Mouse (Mus musculus) cerebellum, adult 8-10 months (tissue): ENCODE measurements around the gene Gm43552.
"Not testable (repeated sequence)": the region's sequence is repeated elsewhere in the genome, so short reads cannot be mapped to it uniquely, and the experiment has no call there.

ENCODE experiments used
- DNase-seq: peaks from one replicate; pipeline ENCODE4 v3.0.0; 2022

Gene Gm43552

DNA sequence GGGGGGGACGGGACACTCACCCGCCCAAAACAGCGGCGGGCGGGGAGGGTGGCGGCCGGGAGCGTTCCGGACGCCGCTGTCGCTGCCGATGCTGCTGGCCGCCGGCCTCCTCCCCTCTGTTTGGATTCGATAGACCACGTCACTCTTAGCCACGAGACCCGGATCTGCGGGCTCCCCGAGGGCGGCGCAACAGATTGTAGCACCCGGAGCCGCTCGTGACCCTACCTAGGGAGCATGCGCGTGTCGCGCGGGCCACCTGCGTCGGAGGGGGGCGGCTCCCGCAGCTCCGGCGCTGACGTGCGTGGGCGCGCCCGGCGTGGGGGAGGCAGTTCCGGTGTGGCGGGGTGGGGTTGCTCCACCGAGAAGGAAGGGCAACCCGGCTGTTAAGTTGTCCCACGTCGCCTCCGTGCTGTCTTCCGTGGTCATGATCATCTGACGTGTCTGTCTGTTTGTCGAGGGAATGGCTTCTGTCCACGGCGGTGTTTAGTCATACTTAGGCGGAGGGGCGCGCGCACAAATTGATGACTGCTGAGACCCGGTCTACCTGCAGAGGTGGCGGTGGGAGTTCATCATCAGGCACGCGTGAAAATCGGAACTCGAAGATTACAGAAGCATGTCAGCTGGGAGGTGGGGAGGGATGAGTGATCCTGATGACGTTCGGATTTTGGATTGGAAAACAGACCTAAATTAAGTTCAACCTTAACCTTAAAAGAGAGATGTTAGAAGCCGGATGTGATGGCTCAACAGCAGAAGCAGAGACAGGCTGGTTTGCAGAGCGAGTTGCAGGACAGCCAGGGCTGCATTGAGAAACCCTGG lies at the start of gene Gm43552:
Gene Gm43552 (minus strand): TSS at position 118 of the 816 bp plus-strand sequence.
- DNase-seq, result peak; percentile 94

DNA sequence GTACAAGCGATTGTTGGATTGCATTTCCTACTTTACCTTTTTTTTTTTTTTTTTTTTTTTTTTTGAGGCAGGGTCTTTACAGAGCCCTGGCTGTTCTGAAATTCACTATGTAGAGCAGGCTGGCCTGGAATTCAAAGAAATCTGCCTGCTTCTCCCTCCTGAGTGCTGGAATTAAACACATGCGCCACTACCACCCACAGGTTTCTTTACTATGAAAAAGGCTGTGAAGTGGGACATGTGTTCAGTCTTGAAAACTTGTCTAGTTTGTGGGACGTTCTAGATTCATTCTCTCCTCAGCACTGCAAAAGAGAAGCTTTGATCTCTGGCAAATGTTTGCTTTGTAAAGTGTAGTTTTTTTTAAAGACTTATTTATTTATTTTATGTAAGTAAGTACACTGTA lies 49.3 kb upstream of the Gm43552 start:
- DNase-seq, result no peak

DNA sequence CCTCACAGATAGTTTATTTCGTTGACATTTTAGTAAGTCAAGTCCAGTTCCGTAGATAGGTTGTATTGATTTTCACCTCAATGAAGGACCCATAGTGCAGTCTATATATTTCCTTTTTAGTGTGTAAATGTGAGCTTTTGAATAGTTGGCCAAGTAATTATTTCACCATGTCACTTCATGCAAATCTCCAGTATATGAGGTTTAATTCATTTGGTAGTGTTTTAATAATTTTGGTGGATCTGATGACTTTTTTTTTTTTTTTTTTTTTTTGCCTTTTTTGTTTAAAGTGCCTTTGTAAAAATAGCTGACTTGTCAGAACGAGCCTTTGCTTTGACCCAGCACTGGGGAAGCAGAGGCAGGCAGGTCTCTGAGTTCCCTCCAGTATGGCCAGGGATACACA lies 47.2 kb upstream of the Gm43552 start:
- no peak for DNase-seq

DNA sequence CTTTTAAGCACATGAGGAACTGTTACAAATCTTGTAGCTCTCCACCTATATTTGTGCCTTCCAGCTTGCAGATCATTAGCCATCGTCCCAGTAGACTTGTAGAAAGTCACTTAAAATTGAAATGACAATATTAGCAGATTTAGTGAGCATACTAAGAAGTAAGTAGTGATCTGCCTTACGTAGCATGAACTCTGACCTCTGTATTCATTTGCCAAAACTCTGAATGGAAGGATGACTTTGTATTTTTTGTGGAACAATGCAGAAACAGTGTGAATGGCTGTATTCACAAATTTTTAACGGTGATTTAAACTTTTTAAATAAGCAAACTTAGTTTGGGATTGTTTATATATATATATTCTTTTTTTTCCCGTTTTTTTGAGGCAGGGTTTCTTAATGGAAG lies 46.2 kb upstream of the Gm43552 start:
- no peak for DNase-seq

DNA sequence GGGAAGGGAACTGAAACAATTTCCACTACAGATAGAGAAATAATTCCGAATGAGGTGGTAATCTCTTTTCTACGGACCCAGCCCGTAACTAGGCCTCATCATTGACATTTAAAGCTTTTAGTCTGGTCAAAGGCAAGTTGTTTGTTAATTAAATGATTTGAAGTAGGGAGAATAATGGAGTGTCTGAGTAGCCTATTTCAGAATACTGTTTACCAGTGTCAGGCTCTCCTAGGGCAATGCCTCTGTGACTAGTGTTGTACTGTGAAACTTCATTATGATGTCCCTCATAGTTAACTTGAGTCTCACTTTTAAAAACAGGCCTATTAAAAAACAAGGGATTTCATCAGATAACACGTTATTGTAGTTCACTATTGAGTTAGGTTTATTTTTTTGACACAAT lies 45.5 kb upstream of the Gm43552 start:
- no peak for DNase-seq

DNA sequence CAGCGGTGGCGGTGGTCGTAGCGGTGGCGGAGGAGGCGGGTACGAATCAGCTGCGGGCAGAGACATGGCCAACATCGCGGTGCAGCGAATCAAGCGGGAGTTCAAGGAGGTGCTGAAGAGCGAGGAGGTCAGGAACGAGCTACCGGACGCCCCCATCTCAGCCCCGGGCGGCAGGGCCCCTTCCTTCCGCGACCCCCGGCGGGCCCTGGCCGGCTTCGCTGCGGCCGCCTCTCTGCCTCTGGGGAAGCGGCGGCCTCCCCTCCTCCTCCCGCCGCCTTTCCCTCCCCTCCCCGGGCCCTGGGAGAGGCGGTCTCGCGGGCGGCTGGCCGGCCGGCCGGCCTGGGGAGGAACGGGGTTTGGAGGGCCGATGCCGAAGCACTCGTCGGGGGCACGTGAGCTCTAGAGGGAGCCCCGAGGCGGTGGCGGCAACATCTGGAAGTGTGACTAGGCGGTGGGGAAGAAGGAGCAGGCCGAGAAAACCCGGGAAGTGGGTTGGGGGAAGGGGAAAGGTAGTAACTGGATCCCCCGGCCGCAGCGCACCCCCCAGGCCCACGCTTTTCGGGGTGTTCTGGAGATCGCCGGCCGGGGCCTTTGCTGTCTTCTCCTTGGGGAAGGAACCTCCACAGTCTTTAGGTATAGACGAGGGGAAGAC lies 44.9 kb upstream of the Gm43552 start:
- DNase-seq, result no peak

DNA sequence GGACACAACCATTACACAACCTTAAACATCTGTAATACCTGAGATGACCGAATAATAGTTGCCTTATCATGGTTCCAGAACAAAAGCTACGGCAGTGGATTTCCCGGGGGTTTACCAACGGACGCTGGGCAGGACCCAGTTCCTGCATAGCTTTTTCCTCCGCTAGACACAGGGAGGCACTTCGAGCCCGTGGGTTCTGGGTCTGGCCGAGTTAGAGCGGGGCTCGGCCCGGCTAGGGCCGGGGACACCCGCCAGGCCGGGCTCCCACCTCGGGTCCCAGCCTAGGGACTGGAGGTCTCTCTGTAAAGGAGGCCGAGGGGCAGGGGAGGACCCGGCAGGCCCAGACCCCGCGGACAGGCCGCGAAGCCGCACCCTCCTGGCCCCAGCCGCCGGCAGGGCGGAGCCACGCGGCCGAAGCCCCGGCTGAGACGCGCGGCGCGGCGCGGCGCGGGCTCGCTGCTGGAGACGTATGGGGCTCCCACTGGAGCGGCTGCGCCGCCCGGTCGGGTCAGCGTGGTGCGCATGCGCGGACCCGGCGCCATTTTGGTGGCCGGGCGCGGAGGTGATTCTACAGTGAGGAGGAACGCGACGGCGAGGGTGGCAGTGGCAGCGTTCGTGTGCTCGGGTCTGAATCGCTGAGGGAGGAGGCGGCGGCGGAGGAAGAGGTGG lies 44.3 kb upstream of the Gm43552 start, which contains the start of the genes Smim14 and Ube2k:
Gene Smim14 (minus strand): TSS at position 434 of the 669 bp plus-strand sequence.
Gene Ube2k (plus strand): TSS at position 483 of the 669 bp plus-strand sequence.
- DNase-seq, result peak; percentile 93

DNA sequence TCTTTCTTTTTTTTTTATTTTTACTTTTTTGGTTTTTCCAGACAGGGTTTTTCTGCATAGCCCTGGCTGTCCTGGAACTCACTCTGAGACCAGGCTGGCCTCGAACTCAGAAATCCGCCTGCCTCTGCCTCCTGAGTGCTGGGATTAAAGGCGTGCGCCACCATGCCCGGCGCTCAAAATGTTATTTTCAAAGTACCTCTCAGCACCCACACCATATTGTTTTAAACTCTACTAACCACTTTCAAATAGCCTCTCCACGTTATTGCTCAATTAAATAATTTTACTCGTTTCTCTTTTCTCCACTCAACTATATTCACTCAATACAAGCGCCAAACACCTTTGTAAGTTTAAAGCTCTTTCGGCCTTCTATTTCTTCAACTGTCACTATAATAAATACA lies 43.4 kb upstream of the Gm43552 start:
- not testable (repeated sequence) for DNase-seq

DNA sequence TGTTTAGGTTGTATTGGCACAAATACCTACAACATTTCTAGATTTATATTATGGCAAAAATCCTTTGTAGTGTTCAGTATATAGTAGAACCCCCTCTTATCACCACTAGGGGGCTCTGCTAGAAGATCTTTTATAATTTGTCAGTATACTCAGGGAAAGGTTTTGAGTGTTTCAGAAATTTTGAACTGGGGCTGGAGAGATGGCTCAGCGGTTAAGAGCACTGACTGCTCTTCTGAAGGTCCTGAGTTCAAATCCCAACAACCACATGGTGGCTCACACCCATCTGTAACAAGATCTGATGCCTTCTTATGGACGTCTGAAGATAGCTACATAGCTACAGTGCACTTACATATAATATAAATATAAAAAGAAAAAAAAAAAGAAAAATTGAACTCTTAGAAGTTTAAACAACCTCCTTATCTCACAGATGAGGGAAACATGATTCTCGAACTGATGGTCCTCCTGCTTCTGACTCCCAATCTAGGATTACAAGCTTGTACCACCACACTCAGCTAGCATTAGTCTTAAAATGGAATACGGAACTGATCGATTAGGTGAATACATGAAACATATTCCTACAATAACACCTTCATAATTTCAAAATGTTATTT lies 42.9 kb upstream of the Gm43552 start:
- DNase-seq, result peak; percentile 52

DNA sequence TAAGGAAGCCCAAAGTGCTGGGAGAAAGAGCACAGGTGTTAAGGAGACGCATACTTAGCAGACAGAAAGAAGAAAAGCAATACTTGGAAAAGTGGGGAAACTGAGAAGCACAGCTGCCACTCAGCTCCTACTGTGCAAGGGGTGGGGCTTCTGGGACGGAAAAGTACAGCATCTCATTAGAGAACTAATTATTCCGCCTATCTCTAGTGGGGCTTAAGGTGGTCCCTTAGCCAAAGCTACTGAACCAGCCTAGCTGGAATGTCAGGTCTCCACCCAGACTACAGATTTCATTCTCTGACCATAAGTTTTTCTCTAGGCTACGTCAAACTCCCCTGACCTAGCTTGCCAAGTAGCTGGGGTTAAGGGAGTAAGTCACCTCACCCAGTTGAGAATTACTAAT lies 41.9 kb upstream of the Gm43552 start:
- DNase-seq, result no peak

DNA sequence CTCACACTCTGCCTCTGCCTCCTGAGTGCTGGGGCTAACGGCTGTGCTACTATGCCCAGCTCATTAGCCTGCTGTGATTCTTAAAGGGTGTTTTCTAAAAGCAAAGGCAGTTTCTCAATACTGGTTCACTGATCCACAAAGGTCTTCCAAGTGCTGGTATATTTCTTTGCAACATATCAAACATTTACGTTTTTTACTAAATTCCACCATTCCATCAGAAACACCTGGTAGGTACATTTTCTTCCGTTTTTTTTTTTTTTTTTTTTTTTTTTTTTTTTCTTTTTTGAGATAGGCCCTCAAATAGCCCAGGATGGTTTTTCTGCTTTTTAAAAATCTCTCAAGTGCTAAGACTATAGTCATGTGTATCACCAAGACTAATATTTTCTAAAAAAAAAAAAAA lies 38.6 kb upstream of the Gm43552 start:
- DNase-seq, result no peak

DNA sequence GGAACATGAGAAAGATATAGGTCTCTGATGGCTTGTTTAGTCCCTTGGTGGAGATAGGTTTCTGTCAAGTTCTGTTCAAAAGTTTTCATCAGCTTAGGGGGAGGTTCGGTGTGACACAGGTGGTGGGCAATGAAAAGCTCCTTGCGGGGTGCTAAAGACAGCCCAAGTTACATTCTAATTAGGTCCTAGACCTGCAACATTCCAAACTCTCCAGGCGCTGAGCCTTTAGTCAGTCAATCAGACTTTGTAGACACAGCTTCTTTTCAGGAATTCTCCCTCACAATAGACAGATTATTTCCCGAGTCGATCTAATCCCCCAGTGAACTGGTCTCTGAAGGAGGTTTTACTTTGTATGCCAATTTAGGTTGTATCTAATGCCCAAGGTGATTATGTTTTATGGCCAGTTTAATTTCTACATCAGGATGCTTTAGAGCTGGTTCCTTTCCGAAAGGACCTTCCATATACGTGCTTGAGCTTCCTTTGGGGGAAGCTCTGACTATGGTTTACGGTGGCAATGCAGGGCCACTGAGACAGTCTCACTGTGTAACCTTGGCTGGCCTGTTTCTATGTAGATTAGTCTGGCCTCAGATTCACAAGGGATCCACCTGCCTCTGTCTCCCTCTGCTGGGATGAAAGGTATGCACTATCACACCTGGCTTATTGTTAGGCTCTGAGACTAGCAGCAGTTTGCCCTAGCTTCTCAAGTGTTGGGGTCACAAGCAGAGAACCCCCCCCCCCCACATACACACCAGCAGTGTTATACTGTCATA lies 33.2 kb upstream of the Gm43552 start:
- no peak for DNase-seq

DNA sequence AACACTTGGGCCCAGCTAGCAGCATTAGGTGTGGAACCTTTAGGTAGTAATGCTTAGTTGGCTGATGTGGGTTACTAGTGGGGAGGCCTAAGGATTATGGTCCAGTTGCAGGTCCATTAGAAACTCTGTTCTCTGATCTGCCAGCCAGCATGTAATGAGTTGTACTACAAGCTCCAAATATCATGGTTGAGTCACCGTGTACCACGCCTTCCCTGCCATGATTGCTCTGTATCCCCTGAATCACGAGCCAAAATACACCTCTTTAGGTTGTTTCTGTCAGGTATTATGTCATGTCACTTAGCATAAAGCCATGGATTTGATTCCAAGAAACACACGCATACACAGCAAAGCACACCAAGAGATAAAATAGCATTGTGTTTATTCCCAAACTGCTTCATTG lies 32.2 kb upstream of the Gm43552 start:
- DNase-seq, result no peak

DNA sequence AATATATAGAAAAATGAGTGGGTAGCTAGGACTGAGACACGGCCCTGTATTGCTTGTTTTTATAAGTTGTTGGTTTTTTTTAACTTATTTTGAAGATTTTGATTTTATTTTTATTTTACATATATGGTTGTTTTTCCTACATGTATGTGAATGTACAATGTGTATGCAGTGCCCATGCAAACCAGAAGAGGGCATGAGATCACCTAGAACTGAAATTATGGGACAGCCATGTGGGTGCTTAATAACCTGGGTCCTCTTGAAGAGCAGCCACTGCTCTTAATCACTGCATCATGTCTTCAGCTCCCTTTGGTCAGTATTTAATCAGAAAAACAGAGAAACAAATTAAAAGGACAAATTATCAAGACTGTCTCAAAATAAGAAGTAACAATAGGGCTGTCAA lies 29.2 kb upstream of the Gm43552 start:
- DNase-seq, result no peak

DNA sequence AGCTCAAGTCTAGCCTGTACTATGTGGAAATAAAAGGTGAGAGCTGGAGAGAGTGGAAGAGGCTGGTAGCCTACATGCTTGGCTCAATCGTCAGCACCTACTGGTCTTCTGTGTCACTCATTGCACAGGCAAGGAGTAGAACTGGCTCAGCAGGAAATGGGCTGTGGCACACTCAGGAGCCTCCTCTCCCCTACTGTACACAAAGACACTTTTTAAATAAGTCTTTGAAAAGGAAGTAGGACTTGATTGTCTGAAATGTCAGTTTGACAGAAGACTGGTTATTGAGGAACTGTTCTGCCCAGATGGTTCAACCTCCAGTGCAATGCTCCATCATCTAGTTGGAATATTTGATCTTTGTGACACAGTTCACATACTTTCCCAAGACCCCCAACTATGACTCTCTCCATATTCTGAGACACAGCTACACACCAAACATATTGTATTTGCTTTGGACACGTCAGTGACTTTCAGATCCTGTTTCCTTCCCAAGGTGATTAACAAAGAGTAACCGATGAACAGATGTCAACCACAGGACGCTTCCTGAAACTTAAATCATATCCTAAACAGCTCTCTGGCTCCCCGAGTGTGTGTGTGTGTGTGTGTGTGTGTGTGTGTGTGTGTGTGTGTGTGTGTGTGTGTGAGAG lies 22.1 kb upstream of the Gm43552 start:
- DNase-seq, result no peak

DNA sequence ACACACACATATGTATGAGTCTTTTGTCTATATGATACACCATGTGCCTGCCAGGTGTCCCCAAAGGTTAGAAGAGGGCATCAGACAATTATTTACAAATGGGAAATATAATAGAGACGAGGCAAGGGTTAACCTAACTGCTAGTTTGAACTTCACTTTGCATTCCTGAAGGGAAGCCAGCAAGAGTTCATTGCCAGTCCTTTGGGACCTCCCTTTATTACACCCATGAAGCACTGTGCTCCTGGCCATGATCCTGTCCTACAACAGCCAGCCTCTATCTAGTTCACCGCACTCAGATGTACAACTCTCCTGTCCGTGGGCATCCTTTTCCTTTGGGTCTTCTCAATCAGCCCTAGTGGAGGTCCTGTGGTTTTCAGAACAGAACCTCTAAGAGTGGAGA lies 20.9 kb upstream of the Gm43552 start:
- no peak for DNase-seq

DNA sequence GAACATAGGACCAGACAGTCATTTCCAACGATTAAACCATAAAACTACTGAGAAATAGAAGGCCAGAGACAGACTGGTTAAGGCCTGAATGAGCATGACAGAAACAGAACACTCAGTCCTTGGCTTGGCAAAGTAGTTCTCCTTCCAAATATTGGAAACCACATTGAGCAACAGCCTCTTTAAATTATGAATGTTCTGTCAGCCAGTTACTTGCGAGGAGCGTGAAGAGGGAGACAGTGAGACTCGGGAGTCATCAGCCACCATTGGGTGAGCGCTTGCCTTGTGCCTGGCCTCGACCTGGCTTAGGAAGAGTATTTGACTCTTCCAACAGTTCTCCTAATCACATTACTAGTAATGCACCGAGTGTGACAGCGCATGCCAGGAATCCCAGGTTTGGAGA lies 15.8 kb upstream of the Gm43552 start:
- DNase-seq, result no peak

DNA sequence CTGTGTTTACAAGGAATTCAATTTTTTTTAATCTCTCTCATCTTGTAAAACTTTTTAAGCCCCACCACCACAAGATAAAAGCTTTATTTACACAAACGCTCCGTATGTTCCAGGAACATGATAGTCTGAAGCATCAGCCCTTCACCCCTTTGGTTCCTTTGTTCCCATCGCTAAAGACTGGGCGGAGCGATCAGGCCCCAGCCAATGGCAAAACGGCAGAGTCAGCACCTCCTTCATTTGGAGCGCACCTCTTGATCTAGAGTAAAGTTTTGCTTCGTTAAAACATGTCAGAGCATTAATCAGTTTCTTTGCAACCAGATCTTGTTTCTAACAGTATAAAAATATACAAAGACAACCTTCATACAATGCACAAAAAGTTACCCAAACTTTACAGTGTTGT lies 13.2 kb upstream of the Gm43552 start:
- DNase-seq, result no peak

DNA sequence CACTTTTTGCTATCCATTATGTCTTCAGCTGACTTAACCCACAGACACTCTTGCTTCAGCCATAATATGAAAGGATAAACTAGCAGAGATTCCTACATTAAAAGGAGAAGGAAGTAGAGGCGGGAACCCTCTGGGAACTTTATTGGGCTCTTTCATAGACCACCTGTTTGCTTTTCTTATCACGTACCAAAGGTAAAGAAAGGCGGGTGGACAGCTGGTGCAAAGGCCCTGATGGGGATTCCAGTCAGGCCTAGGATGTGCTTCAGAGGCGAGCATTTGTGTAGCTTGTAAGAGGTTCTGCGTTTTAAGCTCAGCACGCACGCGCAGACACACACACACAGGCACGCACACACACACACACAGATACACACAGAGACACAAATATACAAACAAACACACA lies 8.8 kb upstream of the Gm43552 start:
- DNase-seq, result no peak

DNA sequence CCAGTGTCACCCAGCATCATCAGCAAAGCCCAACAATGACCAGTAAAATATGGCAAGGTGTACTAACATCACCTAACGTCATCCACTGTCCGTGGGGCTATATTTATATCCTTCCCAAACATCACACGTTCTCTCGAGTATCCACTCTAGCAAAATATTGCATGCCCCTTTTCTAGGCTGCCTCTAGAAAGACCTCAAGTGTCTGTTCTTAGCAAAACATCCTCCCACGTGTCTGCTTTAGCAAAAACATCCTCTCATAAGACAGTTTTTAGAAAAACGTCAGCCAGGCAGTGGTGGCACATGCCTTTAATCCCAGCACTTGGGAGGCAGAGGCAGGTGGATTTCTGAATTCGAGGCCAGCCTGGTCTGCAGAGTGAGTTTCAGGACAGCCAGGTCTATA lies 7.6 kb upstream of the Gm43552 start:
- no peak for DNase-seq

DNA sequence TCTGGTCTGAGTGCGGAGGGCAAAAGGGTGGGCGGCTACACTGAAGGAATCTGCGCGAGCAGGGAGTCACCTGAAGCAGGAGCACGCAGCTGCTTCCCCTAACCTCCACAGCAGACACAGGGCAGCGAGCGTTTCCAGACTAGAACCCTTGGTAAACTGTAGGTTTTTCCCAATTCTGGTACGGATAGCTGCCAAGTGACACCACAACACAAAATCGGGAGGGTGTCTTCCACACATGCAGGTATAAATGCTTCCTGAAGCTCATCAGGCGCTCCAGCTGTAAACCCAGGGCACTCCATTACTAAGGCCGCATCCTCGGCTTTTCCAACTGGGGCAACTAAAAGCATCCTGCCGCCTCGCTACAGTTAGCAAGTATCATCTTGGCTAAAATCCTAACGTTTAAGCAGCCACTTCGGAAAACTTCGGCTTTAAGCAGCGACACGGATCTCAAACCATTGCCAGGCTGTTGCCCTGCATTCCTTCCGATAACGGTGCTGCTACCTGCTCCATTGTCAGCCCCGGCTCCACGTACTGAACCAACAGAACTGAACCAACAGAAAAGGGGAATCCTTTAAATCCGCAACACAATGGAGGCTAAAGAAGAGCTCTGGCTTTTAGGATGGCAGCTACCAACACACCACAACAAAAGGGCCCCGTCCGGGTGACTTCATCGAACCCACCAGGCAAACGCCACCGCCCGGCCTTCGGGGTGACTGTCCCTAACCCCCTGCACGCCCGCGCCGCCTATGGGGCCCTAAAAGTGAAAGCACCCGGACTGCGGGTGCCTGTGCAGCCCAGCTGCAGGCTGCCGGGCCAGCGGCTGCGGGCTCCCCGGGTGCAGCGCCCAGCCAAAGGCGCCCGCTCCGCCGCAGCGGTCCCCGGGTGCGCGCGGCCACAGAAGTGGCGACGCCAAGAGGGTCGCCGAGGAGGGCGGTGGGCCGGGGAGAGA lies 592 bp downstream of the Gm43552 start:
- peak; percentile 67 for DNase-seq
